Mouse (Mus musculus) heart, embryonic 14.5 days (tissue): ENCODE measurements around the gene Alk. TPM values are rescaled to one million over a fixed set of nuclear protein-coding genes. Genes with fewer than 3 reads are reported as not detected.

Source experiments
- ATAC-seq: fragments of 200-750 bp; cut with Nextera tagmentation; 2 replicates; pipeline ENCODE4 v1.8.0; 2017; ENCODE audit warnings: low read depth, moderate TSS enrichment; ENCODE audit not compliant: insufficient number of reproducible peaks, insufficient read depth, low FRiP score
- H3K27ac ChIP-seq, 2 experiments: fragments of 200-500 bp in 1 of 2; fragments of 300-500 bp in 1 of 2; sonication (generic) in 1 of 2; replicated peaks in 1 of 2; 2 replicates each; pipeline ENCODE4 v1.5.1; 2012 to 2014; ENCODE audit warnings: low read depth in 2 of 2, low read length in 2 of 2, control low read depth in 1 of 2, mild to moderate bottlenecking in 1 of 2, mixed read lengths in 1 of 2; ENCODE audit not compliant: control insufficient read depth in 1 of 2, insufficient read depth in 1 of 2
- H3K27me3 ChIP-seq: fragments of 300-500 bp; sonication (generic); 2 replicates; pipeline ENCODE4 v1.6.1; 2014; ENCODE audit warnings: mild to moderate bottlenecking, low read length, control low read depth; ENCODE audit not compliant: control insufficient read depth, insufficient read depth
- H3K36me3 ChIP-seq: fragments of 300-500 bp; sonication (generic); 2 replicates; pipeline ENCODE4 v1.6.1; 2014; ENCODE audit warnings: mild to moderate bottlenecking, control low read depth, low read length, mixed read lengths; ENCODE audit not compliant: control insufficient read depth, insufficient read depth
- H3K4me1 ChIP-seq, 2 experiments: fragments of 200-500 bp in 1 of 2; fragments of 300-500 bp in 1 of 2; sonication (generic) in 1 of 2; 2 replicates each; pipeline ENCODE4 v1.6.1; 2012 to 2014; ENCODE audit warnings: low read length in 2 of 2, control low read depth in 1 of 2, mixed read lengths in 1 of 2; ENCODE audit not compliant: control insufficient read depth in 2 of 2, insufficient read depth in 2 of 2
- H3K4me2 ChIP-seq: fragments of 300-500 bp; sonication (generic); 2 replicates; pipeline ENCODE4 v1.6.1; 2014; ENCODE audit warnings: mild to moderate bottlenecking, low read length
- H3K4me3 ChIP-seq, 2 experiments: fragments of 200-500 bp in 1 of 2; fragments of 300-500 bp in 1 of 2; sonication (generic) in 1 of 2; 2 replicates each; pipeline ENCODE4 v1.5.1; 2012 to 2014; ENCODE audit warnings: low read length in 2 of 2, mild to moderate bottlenecking in 2 of 2, control low read depth in 1 of 2, low read depth in 1 of 2, moderate library complexity in 1 of 2; ENCODE audit not compliant: control insufficient read depth in 1 of 2, insufficient read depth in 1 of 2
- H3K9ac ChIP-seq: fragments of 300-500 bp; sonication (generic); 2 replicates; pipeline ENCODE4 v1.6.1; 2014; ENCODE audit warnings: mild to moderate bottlenecking, low read length
- H3K9me3 ChIP-seq: fragments of 300-500 bp; sonication (generic); 2 replicates; pipeline ENCODE4 v1.6.1; 2016; ENCODE audit warnings: low read length, control low read depth; ENCODE audit not compliant: control insufficient read depth
- WGBS: fragments of 180-500 bp; shearing (Covaris S2); extraction: QIAGEN DNeasy Blood & Tissue Kit; methylation state at CpG from one replicate; pipeline ENCODE4 v1.1.7; 2014; 5-methylcytosine and 5-hydroxymethylcytosine counted together
- polyA plus RNA-seq: library from polyadenylated mRNA; unstranded; fragments of >200 nt; fragmentation: Nextera tagmentation; extraction: Ambion mirVana; gene quantifications from 2 replicates; pipeline ENCODE4 v1.2.1, GENCODE M21; 2014

The Alk gene
- polyA plus RNA-seq, 1 experiment from 2014 or later, result 0.14 TPM

DNA sequence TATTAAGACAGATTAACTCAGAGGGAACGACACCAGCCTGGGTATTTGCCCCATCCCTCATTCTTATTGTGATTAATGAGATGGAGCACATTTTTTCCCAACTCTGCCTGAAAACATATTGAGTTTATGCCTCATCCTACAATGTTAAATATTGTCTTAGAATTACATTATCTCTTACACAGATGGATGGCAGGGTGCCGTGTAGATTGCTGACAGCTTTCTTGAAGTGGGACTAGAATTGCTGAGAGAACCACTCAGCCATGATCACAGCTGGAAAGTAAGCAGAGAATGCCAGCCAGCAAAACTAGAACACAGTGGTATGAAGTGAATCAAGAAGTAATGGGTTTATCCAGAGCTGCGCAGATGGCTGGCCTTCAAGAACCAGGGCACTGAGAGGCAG, 430.6 kb downstream of the Alk start:
- H3K27ac ChIP-seq, result no peak overlapping the region
- H3K4me3 ChIP-seq, result no peak overlapping the region
- H3K9me3 ChIP-seq, result no peaks in the 10 kb centered on the region
- 72% methylated on average over 3 of the region's 3 CpGs for WGBS
- H3K27me3 ChIP-seq, result no peaks in the 10 kb centered on the region
- no peaks in the 10 kb centered on the region for H3K36me3 ChIP-seq
- H3K9ac ChIP-seq, result no peak overlapping the region
- no peak for ATAC-seq
- no peak overlapping the region for H3K4me2 ChIP-seq
- no peaks in the 10 kb centered on the region for H3K4me1 ChIP-seq

DNA sequence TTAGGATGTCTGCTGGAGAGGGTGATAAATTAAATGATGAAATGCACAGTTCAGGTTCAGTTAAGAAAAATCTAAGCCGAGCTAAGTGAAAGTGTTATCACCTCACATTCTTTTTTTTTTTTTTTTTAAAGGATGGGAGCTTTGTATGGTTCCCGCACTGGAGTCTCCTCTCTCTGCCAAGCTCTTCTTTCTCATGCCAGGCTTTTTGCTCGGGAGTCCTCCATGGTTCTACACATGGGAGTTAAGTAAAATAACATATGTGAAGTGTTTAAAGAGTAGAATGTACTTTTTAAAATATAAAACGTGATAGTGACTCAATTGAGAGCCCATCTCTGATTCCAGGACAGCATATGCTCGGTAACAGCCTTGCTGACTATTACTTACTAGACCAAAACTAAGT, 436.3 kb downstream of the Alk start:
- Histone ChIP-seq H3K4me2 (no peak overlapping the region), H3K9me3 (no peaks in the 10 kb centered on the region), H3K9ac (no peak overlapping the region), H3K27me3 (no peaks in the 10 kb centered on the region), H3K27ac (no peak overlapping the region), H3K4me1 (no peaks in the 10 kb centered on the region), H3K4me3 (no peak overlapping the region), H3K36me3 (no peaks in the 10 kb centered on the region)
- ATAC-seq, result no peak
- 73% methylated on average over 5 of the region's 5 CpGs for WGBS

DNA sequence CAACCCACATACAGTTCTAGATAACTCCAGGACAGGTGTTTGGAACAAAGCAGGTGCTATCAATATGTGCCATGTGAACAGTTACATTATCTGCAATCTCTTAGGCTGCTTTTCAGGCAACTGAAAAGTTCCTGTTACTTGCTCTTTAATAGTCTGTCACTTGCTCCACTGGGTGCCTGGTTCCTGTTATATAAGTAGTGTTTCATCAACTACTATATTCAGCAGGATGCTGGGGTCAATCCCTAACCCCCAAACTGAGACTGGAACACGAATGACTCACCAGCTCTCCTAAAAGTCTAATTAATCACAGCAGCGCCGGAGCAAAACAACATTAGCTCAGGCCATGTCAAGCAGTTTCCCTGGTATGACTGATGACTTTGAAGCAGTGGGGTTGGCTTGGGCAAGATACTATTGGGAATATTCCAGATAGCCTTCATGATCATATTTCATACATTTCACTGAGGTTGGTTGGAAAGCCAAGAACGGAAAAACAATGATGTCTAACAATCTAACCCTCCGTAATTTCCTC, 445.5 kb downstream of the Alk start:
- no peaks in the 10 kb centered on the region for H3K36me3 ChIP-seq
- peaks cover 0 to 2% of the 10 kb centered on the region in 2 experiments; a peak in 1 of 4 replicates for H3K4me1 ChIP-seq
- H3K27me3 ChIP-seq, result no peaks in the 10 kb centered on the region
- ATAC-seq, result no peak
- no peak overlapping the region for H3K4me3 ChIP-seq
- peaks cover 6% of the 10 kb centered on the region; the same call in 1 of the 2 replicates for H3K9me3 ChIP-seq
- H3K27ac ChIP-seq, result no peak overlapping the region
- 66% methylated on average over 5 of the region's 5 CpGs for WGBS
- no peak overlapping the region for H3K9ac ChIP-seq
- no peak overlapping the region for H3K4me2 ChIP-seq

DNA sequence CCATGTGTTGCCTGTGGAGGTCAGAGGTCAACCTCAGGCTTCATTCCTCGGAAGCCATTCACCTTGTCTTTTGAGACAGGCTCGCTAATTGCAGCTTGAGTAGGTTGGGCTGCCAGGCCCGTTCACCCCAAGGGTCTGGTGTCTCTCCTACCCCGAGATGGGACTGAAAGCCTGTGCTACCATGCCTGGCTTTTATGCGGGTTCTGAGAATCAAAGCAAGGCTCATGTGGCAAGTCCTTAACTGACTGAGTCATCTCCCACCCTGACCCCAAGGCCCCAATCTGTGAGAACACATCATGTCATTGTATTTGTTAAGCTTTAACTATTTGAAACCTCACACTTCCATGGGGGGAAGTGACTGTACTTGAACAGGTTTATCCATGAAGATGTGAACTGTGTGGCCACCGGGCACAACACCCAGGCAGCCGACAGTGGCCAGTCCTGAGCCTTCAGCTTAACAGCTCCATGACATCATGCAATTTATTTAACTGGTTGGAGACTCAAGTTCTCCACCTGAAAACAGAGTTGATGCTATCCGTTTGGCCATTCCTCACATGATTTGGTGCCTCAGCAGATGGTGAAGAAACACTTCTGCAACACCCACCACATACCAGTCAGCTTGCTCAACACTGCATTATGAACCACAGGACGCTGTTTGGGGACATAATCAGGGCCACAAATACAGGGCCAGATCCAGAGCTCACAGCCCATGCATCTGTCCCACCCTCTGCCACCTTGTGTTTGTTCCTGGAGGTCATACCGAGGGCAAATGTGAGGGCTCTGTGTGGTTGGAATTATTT, 446.4 kb downstream of the Alk start:
- H3K4me2 ChIP-seq, result no peak overlapping the region
- peaks cover 7% of the 10 kb centered on the region; the same call in 1 of the 2 replicates for H3K9me3 ChIP-seq
- no peaks in the 10 kb centered on the region for H3K36me3 ChIP-seq
- no peaks in the 10 kb centered on the region for H3K27me3 ChIP-seq
- peaks cover 0 to 2% of the 10 kb centered on the region in 2 experiments; a peak in 1 of 4 replicates for H3K4me1 ChIP-seq
- H3K4me3 ChIP-seq, result no peak overlapping the region
- H3K9ac ChIP-seq, result no peak overlapping the region
- ATAC-seq, result no peak
- 72% methylated on average over 10 of the region's 10 CpGs for WGBS
- no peak overlapping the region for H3K27ac ChIP-seq

DNA sequence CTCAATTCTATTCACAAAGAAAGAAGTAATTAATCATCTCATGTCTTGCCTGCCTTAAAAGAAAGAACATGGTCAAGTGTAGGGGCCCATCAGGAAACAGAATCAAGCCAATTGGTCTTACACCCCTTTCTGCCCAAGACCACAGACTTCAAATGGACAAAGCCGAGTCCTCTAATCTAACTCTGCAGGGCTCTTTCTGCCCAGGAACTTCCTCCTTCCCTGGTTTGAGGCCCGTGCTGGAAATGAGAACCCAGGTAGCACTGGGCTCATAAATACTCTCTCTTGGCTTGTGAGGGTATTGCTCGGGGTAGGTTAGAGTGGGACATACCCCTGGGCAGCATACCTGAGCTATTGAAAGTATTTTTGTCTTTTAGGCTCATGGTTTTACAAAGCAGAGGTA, 451.4 kb downstream of the Alk start:
- H3K36me3 ChIP-seq, result no peaks in the 10 kb centered on the region
- H3K4me3 ChIP-seq, result no peak overlapping the region
- no peak overlapping the region for H3K9ac ChIP-seq
- no peaks in the 10 kb centered on the region for H3K4me1 ChIP-seq
- ATAC-seq, result no peak
- 77% methylated on average over 3 of the region's 3 CpGs for WGBS
- no peaks in the 10 kb centered on the region for H3K27me3 ChIP-seq
- no peak overlapping the region for H3K4me2 ChIP-seq
- H3K9me3 ChIP-seq, result peaks cover 7% of the 10 kb centered on the region; the same call in 1 of the 2 replicates
- H3K27ac ChIP-seq, result no peak overlapping the region

DNA sequence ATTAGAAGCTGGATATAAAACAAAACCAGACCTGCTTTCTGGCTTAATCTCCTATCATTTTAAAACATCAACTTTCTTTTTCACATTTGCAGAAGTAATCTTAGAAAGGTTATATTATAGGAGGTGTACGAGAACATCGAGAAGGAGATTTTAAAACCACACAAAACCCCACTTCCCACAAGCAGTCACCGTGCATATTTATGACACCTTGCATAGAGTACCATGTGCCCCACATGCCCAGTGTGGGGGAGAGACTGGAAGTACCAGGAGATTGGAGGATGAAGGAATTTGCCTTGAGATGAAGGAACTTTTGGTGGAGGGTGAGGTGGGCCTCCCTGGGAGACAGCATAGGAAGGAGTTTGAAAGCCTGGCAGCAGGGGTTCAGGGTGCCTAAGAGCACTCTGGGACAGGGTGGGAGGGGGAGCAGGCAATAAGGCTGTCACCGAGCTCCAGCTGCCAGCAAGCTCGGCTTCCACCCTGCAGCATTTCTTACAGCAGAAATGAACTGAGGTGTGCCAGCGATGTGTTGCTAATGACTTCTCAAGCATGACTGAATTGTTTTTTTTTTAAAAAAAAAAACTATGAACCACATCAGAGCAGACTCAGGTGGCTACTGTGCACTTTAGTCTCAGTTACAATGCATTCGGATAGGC, 459.4 kb downstream of the Alk start:
- no peak overlapping the region for H3K4me3 ChIP-seq
- H3K9ac ChIP-seq, result no peak overlapping the region
- no peaks in the 10 kb centered on the region for H3K27me3 ChIP-seq
- 73% methylated on average over 7 of the region's 7 CpGs for WGBS
- H3K36me3 ChIP-seq, result no peaks in the 10 kb centered on the region
- no peak for ATAC-seq
- no peaks in the 10 kb centered on the region for H3K9me3 ChIP-seq
- no peak overlapping the region for H3K27ac ChIP-seq
- H3K4me1 ChIP-seq, result no peaks in the 10 kb centered on the region
- H3K4me2 ChIP-seq, result no peak overlapping the region

DNA sequence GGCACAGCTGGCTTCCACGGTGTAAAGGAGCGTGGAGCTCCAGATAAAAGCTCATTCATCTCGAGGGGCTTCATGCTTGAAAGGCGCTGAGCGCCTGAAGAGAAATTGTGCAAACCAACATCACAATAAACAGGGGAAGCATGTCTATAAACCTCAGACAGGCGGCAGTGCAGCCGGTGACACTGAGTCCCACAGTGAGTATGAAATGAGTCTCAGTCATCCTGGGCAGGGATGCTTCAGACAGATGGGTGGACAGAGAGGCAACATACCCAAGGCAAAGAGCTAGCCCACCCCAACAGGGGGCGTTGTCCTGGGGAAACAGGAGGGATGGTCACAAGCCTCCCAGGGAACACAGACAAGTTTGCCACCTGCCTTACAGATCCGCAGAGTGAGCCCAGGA, 460.0 kb downstream of the Alk start:
- 77% methylated on average over 9 of the region's 9 CpGs for WGBS
- Histone ChIP-seq H3K27ac (no peak overlapping the region), H3K4me3 (no peak overlapping the region), H3K27me3 (no peaks in the 10 kb centered on the region), H3K4me1 (no peaks in the 10 kb centered on the region), H3K9ac (no peak overlapping the region), H3K4me2 (no peak overlapping the region), H3K9me3 (no peaks in the 10 kb centered on the region), H3K36me3 (no peaks in the 10 kb centered on the region)
- ATAC-seq, result no peak
